Mouse (Mus musculus): ENCODE data around the gene Hoxc9.

The Hoxc9 gene

DNA sequence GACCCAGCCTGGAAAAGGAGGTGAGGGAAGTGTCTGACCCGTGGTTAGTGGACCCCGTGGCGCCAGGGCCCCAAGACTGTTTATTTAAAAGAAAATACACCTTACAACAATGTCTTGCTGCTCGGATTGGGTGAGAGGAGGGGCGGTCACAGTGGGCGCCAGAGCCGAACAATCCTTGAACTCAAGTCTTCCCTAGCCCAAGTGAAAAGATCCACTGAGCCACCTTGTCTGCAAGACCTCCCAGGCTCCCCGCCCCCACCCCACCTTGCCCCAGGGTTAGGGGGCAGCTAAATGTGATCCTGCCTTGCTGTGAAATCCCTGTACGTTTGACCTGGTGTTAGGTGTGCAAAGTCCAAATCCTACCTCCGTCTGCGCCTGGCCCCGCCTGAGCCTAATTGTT lies 19.3 kb upstream of the Hoxc9 start:
- no peak for DNase-seq

DNA sequence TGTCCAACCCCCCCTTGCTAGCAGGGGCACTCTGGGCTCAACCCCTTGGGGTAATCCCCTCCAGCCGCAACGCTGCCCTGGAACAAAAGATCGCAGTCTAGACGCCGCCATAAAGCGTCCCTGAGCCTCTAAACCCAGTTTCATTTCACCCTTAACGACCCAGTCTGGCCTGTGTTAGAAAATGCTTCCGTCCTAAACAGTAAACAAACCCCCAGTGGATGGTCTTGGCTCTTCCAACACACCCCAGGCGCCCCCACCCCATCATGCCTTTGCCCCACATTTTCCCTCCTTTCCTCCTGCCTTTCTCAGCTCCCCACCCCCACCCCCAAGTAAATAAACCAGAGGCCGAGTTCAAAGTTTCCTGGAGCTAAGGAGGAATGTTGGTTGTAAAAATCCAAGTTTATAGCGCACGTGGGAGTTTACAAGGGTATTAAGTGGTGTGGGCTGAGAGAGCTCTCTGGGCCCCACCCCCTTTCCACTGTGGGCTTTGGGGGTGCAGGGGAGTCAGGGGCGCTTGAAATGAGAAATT lies 16.5 kb upstream of the Hoxc9 start:
- no peak for DNase-seq

GRCm38 (mm10) chr15:102961728-102962127 lies 14.5 kb upstream of the Hoxc9 start:
- DNase-seq, result no peak

GRCm38 (mm10) chr15:102962492-102962891 lies 13.7 kb upstream of the Hoxc9 start:
- no peak for DNase-seq

DNA sequence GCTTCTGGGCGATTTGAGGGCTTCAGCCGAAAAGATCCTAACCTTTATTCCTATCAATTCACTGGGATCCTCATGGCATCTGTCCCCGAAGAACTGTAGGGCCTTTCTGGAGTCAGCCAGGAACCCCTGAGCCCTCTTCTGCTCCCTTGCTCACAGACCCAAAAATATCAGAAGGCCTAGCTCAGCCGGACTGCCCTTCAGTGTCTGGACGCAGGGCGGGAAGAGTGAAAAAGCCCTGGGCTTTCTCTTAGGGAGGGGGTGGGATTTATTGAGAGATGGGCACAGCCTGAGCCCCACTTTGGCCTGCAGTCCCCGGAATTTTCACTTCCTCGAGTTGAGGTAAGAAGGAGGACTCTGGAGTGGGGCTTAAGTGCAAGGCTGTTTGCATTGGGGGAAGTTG lies 13.0 kb upstream of the Hoxc9 start:
- no peak for DNase-seq

GRCm38 (mm10) chr15:102963671-102964640 lies 12.3 kb upstream of the Hoxc9 start:
- DNase-seq, result peak in 1 of 2 experiments; percentile 69

GRCm38 (mm10) chr15:102965003-102965891 lies 11.0 kb upstream of the Hoxc9 start:
- no peak for DNase-seq

DNA sequence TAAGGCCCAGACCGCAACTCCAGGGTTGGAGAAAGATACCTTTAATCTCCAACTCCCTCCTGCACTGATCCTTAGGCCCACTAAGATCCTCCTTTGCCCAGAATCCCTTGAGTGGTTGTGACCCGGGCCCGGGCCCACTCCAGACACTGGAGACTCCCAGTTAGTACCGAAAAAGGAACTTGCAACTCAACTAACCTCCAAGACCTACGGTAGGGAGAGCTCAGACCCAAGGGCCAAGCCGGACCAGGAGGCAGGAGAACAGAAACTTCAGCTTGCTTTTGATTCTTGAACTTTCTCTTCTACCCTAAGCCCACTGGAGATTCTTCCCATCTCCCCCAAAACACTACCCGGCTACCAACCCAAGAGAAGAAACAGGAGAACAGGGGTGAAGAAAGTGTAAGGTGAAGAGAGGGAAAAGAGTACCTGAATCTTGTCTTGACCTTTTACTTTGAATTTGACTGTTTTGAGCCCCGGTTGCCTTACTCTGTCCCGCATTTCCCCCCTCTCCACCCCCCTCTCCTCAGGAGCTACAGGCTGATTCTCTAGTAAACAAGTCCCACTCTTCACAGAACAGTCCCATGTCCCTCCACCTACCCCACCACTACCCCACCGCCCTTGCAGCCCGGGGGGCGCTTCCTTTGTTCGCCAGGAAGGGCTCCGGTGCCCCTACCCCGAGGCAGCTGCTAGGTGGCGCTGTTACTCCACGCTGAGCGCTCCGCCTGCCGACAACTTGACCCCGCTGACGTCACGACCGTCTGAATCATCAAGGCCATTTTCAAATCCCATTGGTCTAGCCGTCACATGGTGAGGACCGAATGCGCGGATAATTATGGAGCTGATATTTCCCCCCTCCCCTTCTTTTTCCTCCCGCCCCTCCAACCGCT lies 10.1 kb upstream of the Hoxc9 start:
- peak; percentile 93 for DNase-seq

DNA sequence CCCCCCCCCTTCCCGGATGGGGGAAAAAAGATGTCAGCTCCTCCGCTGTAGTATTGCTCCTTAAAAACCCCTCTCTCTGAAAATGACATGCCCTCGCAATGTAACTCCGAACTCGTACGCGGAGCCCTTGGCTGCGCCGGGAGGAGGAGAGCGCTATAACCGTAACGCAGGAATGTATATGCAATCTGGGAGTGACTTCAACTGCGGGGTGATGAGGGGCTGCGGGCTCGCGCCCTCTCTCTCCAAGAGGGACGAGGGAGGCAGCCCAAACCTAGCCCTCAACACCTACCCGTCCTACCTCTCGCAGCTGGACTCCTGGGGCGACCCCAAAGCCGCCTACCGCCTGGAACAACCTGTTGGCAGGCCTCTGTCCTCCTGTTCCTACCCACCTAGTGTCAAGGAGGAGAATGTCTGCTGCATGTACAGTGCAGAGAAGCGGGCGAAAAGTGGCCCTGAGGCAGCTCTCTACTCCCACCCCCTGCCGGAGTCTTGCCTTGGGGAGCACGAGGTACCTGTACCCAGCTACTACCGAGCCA lies 9.4 kb upstream of the Hoxc9 start, which contains the start of gene Hoxc10:
Gene Hoxc10 (plus strand): TSS at position 21 of the 536 bp plus-strand sequence.
- DNase-seq, result no peak

GRCm38 (mm10) chr15:102967312-102967510 lies 9.0 kb upstream of the Hoxc9 start, which contains the start of gene Hoxc5:
Gene Hoxc5, plus strand, starts transcription at chr15:102967443.
- no peak for DNase-seq

DNA sequence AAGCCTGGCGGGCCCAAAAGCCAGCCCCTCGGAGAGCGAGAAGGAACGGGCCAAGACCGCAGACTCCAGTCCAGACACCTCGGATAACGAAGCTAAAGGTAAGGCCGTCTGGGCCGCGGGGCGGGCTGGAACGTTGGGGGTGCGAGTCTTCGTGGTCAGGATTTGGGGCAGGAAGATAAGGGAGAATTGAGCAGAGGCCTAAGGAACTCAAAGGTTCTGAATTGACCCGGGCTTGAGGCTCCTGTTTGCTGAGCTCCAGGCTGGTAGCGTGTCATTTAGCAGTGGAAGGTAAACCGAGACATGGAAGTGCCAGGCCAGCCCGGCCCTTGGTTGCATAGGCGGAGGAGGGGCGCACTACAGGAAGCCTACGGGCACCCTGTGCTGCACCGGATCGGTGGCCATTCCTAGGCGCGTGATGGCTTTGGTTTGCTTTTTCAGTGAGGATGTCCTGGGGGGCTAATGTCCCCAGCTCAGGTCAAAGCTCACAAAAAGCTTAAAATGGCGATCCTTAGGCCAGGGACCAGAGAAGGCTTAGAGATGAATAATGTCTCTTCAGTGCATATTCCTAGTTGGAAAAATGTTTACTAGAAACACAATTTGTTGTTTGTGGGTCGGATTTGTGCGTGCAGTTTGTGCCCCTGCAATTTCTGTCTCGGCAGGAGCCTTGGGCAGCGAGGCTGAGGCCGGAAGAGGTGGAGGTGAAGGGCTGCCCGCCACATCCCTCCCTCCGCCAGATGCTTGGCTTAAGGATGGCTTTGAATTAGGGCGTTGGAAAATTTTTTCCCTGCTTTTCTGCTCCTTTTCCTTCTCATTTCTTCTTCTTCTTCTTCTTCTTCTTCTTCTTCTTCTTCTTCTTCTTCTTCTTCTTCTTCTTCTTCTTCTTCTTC lies 8.5 kb upstream of the Hoxc9 start:
- DNase-seq, result no peak

- no peak for DNase-seq
These were observed 6.9 kb upstream of the Hoxc9 start for GRCm38 (mm10) chr15:102969296-102969695.

DNA sequence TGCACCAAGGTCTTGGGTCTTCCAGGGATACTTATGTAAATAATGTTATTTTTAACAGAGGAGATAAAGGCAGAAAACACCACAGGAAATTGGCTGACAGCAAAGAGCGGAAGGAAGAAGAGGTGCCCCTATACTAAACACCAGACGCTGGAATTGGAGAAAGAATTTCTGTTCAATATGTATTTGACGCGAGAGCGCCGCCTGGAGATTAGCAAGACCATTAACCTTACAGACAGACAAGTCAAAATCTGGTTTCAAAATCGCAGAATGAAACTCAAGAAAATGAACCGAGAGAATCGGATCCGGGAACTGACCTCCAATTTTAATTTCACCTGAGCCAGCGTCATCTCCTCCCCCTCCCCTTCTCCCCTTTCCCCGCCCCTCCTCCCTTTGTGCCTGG lies 5.5 kb upstream of the Hoxc9 start:
- DNase-seq, result peak in 1 of 2 experiments; percentile 42

GRCm38 (mm10) chr15:102972254-102972653 lies 4.0 kb upstream of the Hoxc9 start:
- no peak for DNase-seq

GRCm38 (mm10) chr15:102972753-102973152 lies 3.5 kb upstream of the Hoxc9 start:
- no peak for DNase-seq

DNA sequence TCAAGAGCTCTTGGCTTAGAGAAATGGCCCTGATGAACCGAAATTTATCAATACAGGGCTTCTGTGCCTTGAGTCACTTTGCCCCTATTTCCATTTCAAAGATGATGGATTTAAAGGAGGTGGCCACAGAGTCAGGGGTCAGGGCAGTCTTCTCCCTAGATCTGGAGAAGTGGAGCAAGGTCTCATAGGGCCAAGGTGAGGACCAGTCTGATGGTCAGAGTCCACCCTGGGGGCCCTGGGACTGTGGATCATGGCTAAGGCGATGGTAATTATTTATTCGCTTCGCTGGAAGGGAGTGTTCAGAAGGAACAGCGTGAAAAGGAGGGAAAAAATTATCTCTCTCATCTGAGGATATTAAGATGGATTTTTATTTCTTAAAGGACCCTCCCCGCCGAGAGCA lies 1.2 kb upstream of the Hoxc9 start:
- no peak for DNase-seq

GRCm38 (mm10) chr15:102975688-102976111 lies 539 bp upstream of the Hoxc9 start:
- DNase-seq, result no peak

DNA sequence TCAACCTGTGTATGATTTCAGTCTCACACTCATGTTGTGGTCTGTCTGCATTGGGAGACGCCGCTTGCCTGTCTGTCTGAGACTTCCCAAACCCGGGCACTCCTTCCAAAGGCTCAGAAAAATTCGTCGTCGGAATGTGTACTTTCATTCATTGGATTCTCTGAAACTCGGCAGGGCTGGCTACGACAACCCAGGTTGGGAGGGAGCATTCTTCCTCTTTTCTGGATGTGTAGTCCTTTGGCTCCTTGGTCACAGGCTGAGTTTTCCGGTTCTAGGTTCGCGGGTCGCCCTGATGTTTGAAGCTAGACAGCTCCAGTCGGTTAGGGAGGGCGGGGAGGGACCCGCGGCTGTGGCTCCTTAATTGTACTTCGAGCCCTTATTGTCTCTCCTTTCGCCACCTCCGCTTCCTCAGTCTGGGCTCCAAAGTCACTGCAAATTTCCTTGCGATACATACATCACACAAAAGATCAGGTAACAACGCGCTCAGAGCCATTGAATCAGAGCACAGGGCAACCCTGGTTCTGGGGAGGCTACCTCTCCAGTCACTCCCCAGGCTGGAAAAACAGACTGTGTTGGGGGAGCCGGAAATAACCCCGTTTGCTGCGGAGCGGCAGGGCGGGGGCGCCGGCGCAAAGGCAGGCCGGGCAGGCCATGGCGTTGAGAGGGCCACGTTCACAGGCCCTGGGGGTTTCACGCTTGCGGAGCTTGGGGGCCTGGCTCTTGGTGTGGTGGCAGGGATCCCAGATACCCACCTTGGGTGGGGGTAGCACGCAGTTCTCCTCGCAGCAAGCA lies 588 bp downstream of the Hoxc9 start:
- DNase-seq, result no peak

DNA sequence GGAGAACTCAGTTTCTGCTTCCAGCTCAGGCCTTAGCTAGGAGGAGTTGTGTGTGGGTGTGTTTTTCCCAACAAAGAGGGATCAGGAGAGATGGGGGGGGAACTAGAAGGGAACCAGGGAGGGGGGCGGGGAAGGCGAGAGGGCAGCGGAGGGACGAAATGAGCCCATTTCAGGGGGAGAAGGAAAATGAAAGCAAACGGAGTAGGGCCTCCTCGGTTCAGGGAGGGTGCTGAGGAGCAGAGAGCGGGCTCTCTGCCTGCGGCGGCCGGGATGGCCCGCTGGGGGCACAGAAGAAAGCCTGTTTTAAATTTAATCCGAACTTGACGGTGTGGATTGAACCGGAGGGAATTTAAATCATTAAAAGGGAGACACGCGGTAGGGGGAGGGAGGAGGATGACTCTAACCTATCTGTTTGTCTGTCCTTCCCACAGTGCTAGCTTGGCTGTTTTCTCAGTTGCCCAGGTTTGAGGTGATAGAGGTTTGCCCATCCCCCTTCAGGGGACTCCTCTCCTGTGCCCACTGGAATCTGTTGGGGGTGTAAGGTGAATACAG lies 1.3 kb downstream of the Hoxc9 start:
- no peak for DNase-seq
